Mouse (Mus musculus) MEL (cell line): Measurements from ENCODE around the gene Lmod3. TPM values are rescaled to one million over a fixed set of nuclear protein-coding genes. Genes with fewer than 3 reads are reported as not detected.

Experiments
- DNase-seq: peaks from one replicate; pipeline ENCODE4 v3.0.0; 2011; ENCODE audit warnings: low read depth, low spot score
- H3K27ac ChIP-seq: 2 replicates; pipeline ENCODE4 v1.5.1; 2012; ENCODE audit warnings: low read depth, mild to moderate bottlenecking, control low read depth, low read length, moderate library complexity; ENCODE audit not compliant: control insufficient read depth
- H3K27me3 ChIP-seq, 2 experiments: fragments of 150-350 bp in 1 of 2; sonication (generic) in 1 of 2; 2 replicates each; pipeline ENCODE4 v1.6.1; 2012; ENCODE audit warnings: low read length in 2 of 2, mild to moderate bottlenecking in 2 of 2, improper control_type of control experiment in 1 of 2, moderate library complexity in 1 of 2; ENCODE audit not compliant: insufficient read depth in 2 of 2, control insufficient read depth in 1 of 2
- H3K36me3 ChIP-seq, 2 experiments: 2 replicates each; pipeline ENCODE4 v1.6.1; 2012 to 2014; ENCODE audit warnings: low read length in 2 of 2, improper control_type of control experiment in 1 of 2, inconsistent platforms in 1 of 2, mild to moderate bottlenecking in 1 of 2; ENCODE audit not compliant: insufficient read depth in 2 of 2, control insufficient read depth in 1 of 2
- H3K4me1 ChIP-seq, 2 experiments: fragments of 150-350 bp in 1 of 2; sonication (generic) in 1 of 2; 2 replicates each; pipeline ENCODE4 v1.6.1; 2012; ENCODE audit warnings: low read length in 2 of 2, improper control_type of control experiment in 1 of 2, mild to moderate bottlenecking in 1 of 2; ENCODE audit not compliant: insufficient read depth in 2 of 2, control insufficient read depth in 1 of 2
- H3K4me3 ChIP-seq, 2 experiments: fragments of 150-350 bp in 1 of 2; sonication (generic) in 1 of 2; 2 replicates each; pipeline ENCODE4 v1.5.1; 2012; ENCODE audit warnings: low read depth in 2 of 2, low read length in 2 of 2, mild to moderate bottlenecking in 2 of 2, moderate library complexity in 2 of 2, control low read depth in 1 of 2, improper control_type of control experiment in 1 of 2; ENCODE audit not compliant: control insufficient read depth in 1 of 2, insufficient read depth in 1 of 2
- H3K79me2 ChIP-seq: 2 replicates; pipeline ENCODE4 v1.6.1; 2012; ENCODE audit warnings: mild to moderate bottlenecking, low read length, moderate library complexity; ENCODE audit not compliant: control insufficient read depth, poor library complexity, insufficient read depth
- H3K9ac ChIP-seq: 2 replicates; pipeline ENCODE4 v1.6.1; 2012; ENCODE audit warnings: low read depth, mild to moderate bottlenecking, control low read depth, low read length, moderate library complexity; ENCODE audit not compliant: control insufficient read depth, poor library complexity, severe bottlenecking
- H3K9me3 ChIP-seq: fragments of 150-350 bp; sonication (generic); replicated peaks from 2 replicates; pipeline ENCODE4 v1.6.1; 2012; ENCODE audit warnings: mild to moderate bottlenecking, low read length, improper control_type of control experiment, moderate library complexity; ENCODE audit not compliant: insufficient read depth
- BHLHE40 ChIP-seq: IDR thresholded peaks from 2 replicates; pipeline ENCODE4 v1.6.1; 2012; ENCODE audit warnings: low read depth, mild to moderate bottlenecking, inconsistent platforms, low read length, improper control_type of control experiment, borderline replicate concordance
- CTCF ChIP-seq, 3 experiments: IDR thresholded peaks in 2 of 3; conservative IDR thresholded peaks in 1 of 3; 2 replicates each; pipeline ENCODE4 v1.5.1; 2011 to 2012; ENCODE audit warnings: low read length in 3 of 3, low read depth in 2 of 3, mild to moderate bottlenecking in 2 of 3, improper control_type of control experiment in 1 of 3, inconsistent platforms in 1 of 3, mixed read lengths in 1 of 3, moderate library complexity in 1 of 3; ENCODE audit not compliant: control insufficient read depth in 1 of 3, insufficient read depth in 1 of 3, poor library complexity in 1 of 3, severe bottlenecking in 1 of 3
- E2F4 ChIP-seq: IDR thresholded peaks from 2 replicates; pipeline ENCODE4 v1.6.1; 2011; ENCODE audit warnings: low read depth, low read length, improper control_type of control experiment, borderline replicate concordance
- ELF1 ChIP-seq: IDR thresholded peaks from 2 replicates; pipeline ENCODE4 v1.6.1; 2014; ENCODE audit warnings: low read depth, mild to moderate bottlenecking, inconsistent platforms, low read length, improper control_type of control experiment, moderate library complexity
- GATA1 ChIP-seq: IDR thresholded peaks from 2 replicates; pipeline ENCODE4 v1.6.1; 2011; ENCODE audit warnings: low read depth, low read length, improper control_type of control experiment
- JUND ChIP-seq: IDR thresholded peaks from 2 replicates; pipeline ENCODE4 v1.6.1; 2011; ENCODE audit warnings: low read depth, mild to moderate bottlenecking, improper control_type of control experiment, low read length
- MAFK ChIP-seq: IDR thresholded peaks from 2 replicates; pipeline ENCODE4 v1.6.1; 2011; ENCODE audit warnings: low read depth, mild to moderate bottlenecking, low read length, improper control_type of control experiment, borderline replicate concordance
- MAZ ChIP-seq: IDR thresholded peaks from 2 replicates; pipeline ENCODE4 v1.6.1; 2012; ENCODE audit warnings: low read depth, mild to moderate bottlenecking, inconsistent platforms, low read length, improper control_type of control experiment
- MYB ChIP-seq: IDR thresholded peaks from 2 replicates; pipeline ENCODE4 v1.6.1; 2011; ENCODE audit warnings: mild to moderate bottlenecking, low read depth, low read length, improper control_type of control experiment
- MYC ChIP-seq: IDR thresholded peaks from 2 replicates; pipeline ENCODE4 v1.6.1; 2011; ENCODE audit warnings: low read depth, mild to moderate bottlenecking, low read length, improper control_type of control experiment, moderate library complexity
- NRF1 ChIP-seq: IDR thresholded peaks from 2 replicates; pipeline ENCODE4 v1.6.1; 2014; ENCODE audit warnings: low read depth, mild to moderate bottlenecking, inconsistent platforms, low read length, improper control_type of control experiment, moderate library complexity; ENCODE audit not compliant: poor library complexity, insufficient read depth, severe bottlenecking
- POLR2A ChIP-seq, 2 experiments: IDR thresholded peaks; 2 replicates each; pipeline ENCODE4 v1.6.1; 2011 to 2012; ENCODE audit warnings: low read length in 2 of 2, mild to moderate bottlenecking in 2 of 2, control low read depth in 1 of 2, improper control_type of control experiment in 1 of 2, low read depth in 1 of 2, moderate library complexity in 1 of 2; ENCODE audit not compliant: control insufficient read depth in 1 of 2, insufficient read depth in 1 of 2, poor library complexity in 1 of 2
- RCOR1 ChIP-seq: IDR thresholded peaks from 2 replicates; pipeline ENCODE4 v1.6.1; 2012; ENCODE audit warnings: low read depth, mild to moderate bottlenecking, inconsistent platforms, low read length, improper control_type of control experiment
- SIN3A ChIP-seq: IDR thresholded peaks from 2 replicates; pipeline ENCODE4 v1.6.1; 2012; ENCODE audit warnings: low read length, improper control_type of control experiment, inconsistent platforms
- SMC3 ChIP-seq: IDR thresholded peaks from 2 replicates; pipeline ENCODE4 v1.6.1; 2011; ENCODE audit warnings: low read depth, low read length, improper control_type of control experiment
- TBP ChIP-seq: IDR thresholded peaks from 2 replicates; pipeline ENCODE4 v1.8.0; 2011; ENCODE audit warnings: low read depth, low read length, improper control_type of control experiment
- USF1 ChIP-seq: IDR thresholded peaks from 2 replicates; pipeline ENCODE4 v1.6.1; 2014; ENCODE audit warnings: low read depth, mild to moderate bottlenecking, inconsistent platforms, low read length, improper control_type of control experiment, moderate library complexity
- USF2 ChIP-seq, 2 experiments: IDR thresholded peaks; 2 replicates each; pipeline ENCODE4 v1.6.1; 2011 to 2012; ENCODE audit warnings: improper control_type of control experiment in 2 of 2, low read length in 2 of 2, borderline replicate concordance in 1 of 2, inconsistent platforms in 1 of 2, low read depth in 1 of 2, mild to moderate bottlenecking in 1 of 2; ENCODE audit not compliant: insufficient read depth in 1 of 2
- ZKSCAN1 ChIP-seq: IDR thresholded peaks from 2 replicates; pipeline ENCODE4 v1.6.1; 2012; ENCODE audit warnings: low read depth, mild to moderate bottlenecking, inconsistent platforms, low read length, improper control_type of control experiment, moderate library complexity
- ZMIZ1 ChIP-seq: IDR thresholded peaks from 2 replicates; pipeline ENCODE4 v1.6.1; 2012; ENCODE audit warnings: low read depth, mild to moderate bottlenecking, inconsistent platforms, low read length, improper control_type of control experiment, moderate library complexity
- ZNF384 ChIP-seq: IDR thresholded peaks from 2 replicates; pipeline ENCODE4 v1.6.1; 2012; ENCODE audit warnings: low read depth, mild to moderate bottlenecking, inconsistent platforms, low read length, improper control_type of control experiment
- polyA plus RNA-seq, 2 experiments: library from polyadenylated mRNA; stranded (reverse) in 1 of 2; unstranded in 1 of 2; fragments of >175 nt in 1 of 2; fragments of >200 nt in 1 of 2; gene quantifications; 2 replicates each; pipeline versions ENCODE4 v1.2.1 to v1.2.4; 2012; ENCODE audit warnings: low replicate concordance in 2 of 2, low read depth in 1 of 2; ENCODE audit not compliant: insufficient read length in 2 of 2, insufficient read depth in 1 of 2, missing spikeins in 1 of 2
- total RNA-seq: library from RNA; depleted of rRNA; stranded (reverse); fragments of 300-350 nt; gene quantifications from 2 replicates; pipeline ENCODE4 v1.2.3, GENCODE M21; 2012; rRNA removed

The Lmod3 gene
- total RNA-seq (not detected in 2 replicates), polyA plus RNA-seq (not detected)

GRCm38 (mm10) chr6:97252711-97253221 is at the start of gene Lmod3:
TSS of gene Lmod3 (minus strand) at chr6:97252759.
- H3K4me3 ChIP-seq = no peak within 1 kb of the TSS
- H3K9ac ChIP-seq = no peak within 1 kb of the TSS
- H3K4me1 ChIP-seq = no peaks in the 10 kb centered on the region
- no peak within 1 kb of the TSS for H3K27ac ChIP-seq
- no peak for DNase-seq
- no peaks in the 10 kb centered on the region for H3K79me2 ChIP-seq
- TF ChIP-seq TBP (no peak), JUND (no peak), ZMIZ1 (no peak), POLR2A (IDR thresholded peaks at IDR 0.05; ENCODE audit: control insufficient read depth in 1 of 2, insufficient read depth in 1 of 2, low read depth in 1 of 2, low read length in 2 of 2, poor library complexity in 1 of 2) (no peak), MYC (no peak)
- TF ChIP-seq, all 39 proteins: peak for 0
- Histone ChIP-seq H3K27me3 (peaks cover 0 to 1% of the 10 kb centered on the region in 2 experiments; a peak in 1 of 4 replicates), H3K36me3 (no peaks in the 10 kb centered on the region), H3K9me3 (no peaks in the 10 kb centered on the region)

DNA sequence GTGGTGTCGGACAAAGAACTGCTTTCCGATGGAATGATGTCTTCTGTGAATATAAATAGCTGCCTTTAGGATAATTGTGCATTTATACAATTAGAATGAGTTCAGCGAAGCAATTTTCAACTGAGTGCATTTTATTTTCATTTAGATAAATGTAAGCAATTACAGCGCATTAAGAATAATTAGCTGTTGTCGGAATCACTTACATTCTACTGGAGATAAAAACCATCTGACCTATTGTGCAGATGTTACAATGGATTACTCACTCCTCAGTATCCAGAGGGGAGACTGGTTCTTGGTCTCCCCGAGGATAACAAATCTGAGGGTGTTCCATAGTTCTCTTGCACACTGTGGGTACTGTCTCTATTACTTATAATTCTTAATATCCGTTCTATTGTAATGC is 49.7 kb upstream of the Lmod3 start:
- no peaks in the 10 kb centered on the region for H3K36me3 ChIP-seq
- no peaks in the 10 kb centered on the region; a peak in 1 of 4 replicates for H3K27me3 ChIP-seq
- H3K4me1 ChIP-seq = no peaks in the 10 kb centered on the region
- no peak overlapping the region for H3K4me3 ChIP-seq
- no peak overlapping the region for H3K27ac ChIP-seq
- H3K79me2 ChIP-seq = no peaks in the 10 kb centered on the region
- TF ChIP-seq POLR2A (IDR thresholded peaks at IDR 0.05; ENCODE audit: control insufficient read depth in 1 of 2, insufficient read depth in 1 of 2, low read depth in 1 of 2, low read length in 2 of 2, poor library complexity in 1 of 2) (no peak), NRF1 (no peak), SIN3A (no peak), ELF1 (no peak), E2F4 (no peak), MYB (no peak), ZKSCAN1 (no peak), USF1 (no peak), MYC (no peak), BHLHE40 (no peak), GATA1 (no peak), CTCF (IDR thresholded peaks at IDR 0.05 in 2 of 3, conservative IDR thresholded peaks at IDR 0.05 in 1 of 3; ENCODE audit: control insufficient read depth in 1 of 3, insufficient read depth in 1 of 3, low read depth in 2 of 3, low read length in 3 of 3, poor library complexity in 1 of 3, severe bottlenecking in 1 of 3) (no peak), SMC3 (no peak), ZNF384 (no peak), RCOR1 (no peak), MAZ (no peak), JUND (no peak), MAFK (no peak), TBP (no peak), USF2 (IDR thresholded peaks at IDR 0.05; ENCODE audit: borderline replicate concordance in 1 of 2, insufficient read depth in 1 of 2, low read depth in 1 of 2, low read length in 2 of 2) (no peak)
- H3K9ac ChIP-seq = no peak overlapping the region
- DNase-seq = no peak
- H3K9me3 ChIP-seq = no peaks in the 10 kb centered on the region
